Mouse (Mus musculus): Measurements from ENCODE around the gene Mmp11.

The Mmp11 gene

GRCm38 (mm10) chr10:75939481-75940234 lies 3.4 kb upstream of the Mmp11 start:
- in situ Hi-C loops (cut with MboI; ENCODE audit: unreplicated experiment in 2 of 2): no loop called here

- in situ Hi-C loops (cut with MboI; ENCODE audit: unreplicated experiment in 2 of 2): no loop called here
These were observed 1.8 kb upstream of the Mmp11 start for GRCm38 (mm10) chr10:75937851-75938643.

GRCm38 (mm10) chr10:75936909-75937667 lies 792 bp upstream of the Mmp11 start:
- in situ Hi-C loops (cut with MboI; ENCODE audit: unreplicated experiment in 2 of 2): no loop called here

- in situ Hi-C loops (cut with MboI; ENCODE audit: unreplicated experiment in 2 of 2): no loop called here
These were observed 1.3 kb downstream of the Mmp11 start for GRCm38 (mm10) chr10:75934991-75935390.

- in situ Hi-C loops (cut with MboI; ENCODE audit: unreplicated experiment in 2 of 2): no loop called here
These were observed 3.4 kb downstream of the Mmp11 start, which contains the start of gene Chchd10 for GRCm38 (mm10) chr10:75932891-75933290. Gene Chchd10, plus strand, starts transcription at chr10:75933130.

- in situ Hi-C loops (cut with MboI; ENCODE audit: unreplicated experiment in 2 of 2): no loop called here
These were observed 4.1 kb downstream of the Mmp11 start for GRCm38 (mm10) chr10:75932081-75932678.

GRCm38 (mm10) chr10:75931311-75931710 lies 5.0 kb downstream of the Mmp11 start:
- in situ Hi-C loops (cut with MboI; ENCODE audit: unreplicated experiment in 2 of 2): no loop called here

- in situ Hi-C loops (cut with MboI; ENCODE audit: unreplicated experiment in 2 of 2): no loop called here
These were observed 6.0 kb downstream of the Mmp11 start for GRCm38 (mm10) chr10:75930304-75930703.

- in situ Hi-C loops (cut with MboI; ENCODE audit: unreplicated experiment in 2 of 2): no loop called here
These were observed 9.9 kb downstream of the Mmp11 start for GRCm38 (mm10) chr10:75926396-75926795.

- in situ Hi-C loops (cut with MboI; ENCODE audit: unreplicated experiment in 2 of 2): no loop called here
These were observed 12.0 kb downstream of the Mmp11 start for GRCm38 (mm10) chr10:75924324-75924723.

GRCm38 (mm10) chr10:75921726-75922560 lies 14.4 kb downstream of the Mmp11 start:
- in situ Hi-C loops (cut with MboI; ENCODE audit: unreplicated experiment in 2 of 2): no loop called here

GRCm38 (mm10) chr10:75921026-75921725 lies 15.1 kb downstream of the Mmp11 start, which contains the start of gene Smarcb1:
Gene Smarcb1, minus strand, starts transcription at chr10:75921617.
- in situ Hi-C loops (cut with MboI; ENCODE audit: unreplicated experiment in 2 of 2): no loop called here

GRCm38 (mm10) chr10:75919026-75919425 lies 17.3 kb downstream of the Mmp11 start:
- in situ Hi-C loops (cut with MboI; ENCODE audit: unreplicated experiment in 2 of 2): no loop called here

- in situ Hi-C loops (cut with MboI; ENCODE audit: unreplicated experiment in 2 of 2): no loop called here
These were observed 19.5 kb downstream of the Mmp11 start for GRCm38 (mm10) chr10:75916840-75917239.

GRCm38 (mm10) chr10:75915557-75915956 lies 20.7 kb downstream of the Mmp11 start:
- in situ Hi-C loops (cut with MboI; ENCODE audit: unreplicated experiment in 2 of 2): no loop called here

GRCm38 (mm10) chr10:75913013-75913589 lies 23.2 kb downstream of the Mmp11 start:
- in situ Hi-C loops (cut with MboI; ENCODE audit: unreplicated experiment in 2 of 2): no loop called here

GRCm38 (mm10) chr10:75910698-75911097 lies 25.6 kb downstream of the Mmp11 start:
- in situ Hi-C loops (cut with MboI; ENCODE audit: unreplicated experiment in 2 of 2): no loop called here

GRCm38 (mm10) chr10:75906882-75907281 lies 29.4 kb downstream of the Mmp11 start:
- in situ Hi-C loops (cut with MboI; ENCODE audit: unreplicated experiment in 2 of 2): no loop called here

- in situ Hi-C loops (cut with MboI; ENCODE audit: unreplicated experiment in 2 of 2): no loop called here
These were observed 31.9 kb downstream of the Mmp11 start for GRCm38 (mm10) chr10:75904391-75904790.
